Mouse (Mus musculus) forebrain, embryonic 13.5 days (tissue): ENCODE measurements around the gene Fgg. TPM values are rescaled to one million over a fixed set of nuclear protein-coding genes. Genes with fewer than 3 reads are reported as not detected.

Experiments used
- ATAC-seq: fragments of 200-750 bp; cut with Nextera tagmentation; 2 replicates; pipeline ENCODE4 v1.8.0; 2017
- H3K27ac ChIP-seq: fragments of 300-500 bp; sonication (generic); 2 replicates; pipeline ENCODE4 v1.5.1; 2015; ENCODE audit warnings: inconsistent platforms, mild to moderate bottlenecking, moderate library complexity
- H3K27me3 ChIP-seq: fragments of 300-500 bp; sonication (generic); 2 replicates; pipeline ENCODE4 v1.6.1; 2015; ENCODE audit warnings: mild to moderate bottlenecking, inconsistent platforms
- H3K36me3 ChIP-seq: fragments of 300-500 bp; sonication (generic); 2 replicates; pipeline ENCODE4 v1.6.1; 2015; ENCODE audit warnings: mild to moderate bottlenecking, inconsistent platforms; ENCODE audit not compliant: poor library complexity, severe bottlenecking
- H3K4me1 ChIP-seq: fragments of 300-500 bp; sonication (generic); 2 replicates; pipeline ENCODE4 v1.6.1; 2015; ENCODE audit warnings: inconsistent platforms
- H3K4me2 ChIP-seq: fragments of 300-500 bp; sonication (generic); 2 replicates; pipeline ENCODE4 v1.6.1; 2015; ENCODE audit warnings: inconsistent platforms, mild to moderate bottlenecking, moderate library complexity
- H3K4me3 ChIP-seq: fragments of 300-500 bp; sonication (generic); 2 replicates; pipeline ENCODE4 v1.5.1; 2015; ENCODE audit warnings: mild to moderate bottlenecking, inconsistent platforms
- H3K9ac ChIP-seq: fragments of 300-500 bp; sonication (generic); 2 replicates; pipeline ENCODE4 v1.6.1; 2015; ENCODE audit warnings: mild to moderate bottlenecking, inconsistent platforms
- H3K9me3 ChIP-seq: fragments of 300-500 bp; sonication (generic); replicated peaks from 2 replicates; pipeline ENCODE4 v1.6.1; 2016; ENCODE audit warnings: inconsistent platforms
- WGBS: fragments of 180-500 bp; shearing (Covaris S2); methylation state at CpG from one replicate; pipeline ENCODE4 v1.1.7; 2015; 5-methylcytosine and 5-hydroxymethylcytosine counted together
- polyA plus RNA-seq: library from polyadenylated mRNA; unstranded; fragments of >200 nt; fragmentation: Nextera tagmentation; extraction: Ambion mirVana; gene quantifications from 2 replicates; pipeline ENCODE4 v1.2.1, GENCODE M21; 2015

The Fgg gene
- polyA plus RNA-seq, result 3.2 TPM in 1 of 2 replicates, not detected in the other

- H3K36me3 ChIP-seq, result no peaks in the 10 kb centered on the region
- 54% methylated on average over 7 of the region's 7 CpGs for WGBS
Measured at GRCm38 (mm10) chr3:83007557-83007956, at the start of gene Fgg. Gene Fgg (plus strand): TSS chr3:83007724.

GRCm38 (mm10) chr3:82971046-82971445 is 36.5 kb upstream of the Fgg start:
- ATAC-seq, result no peak
- Histone ChIP-seq H3K4me3 (no peak overlapping the region), H3K4me1 (no peaks in the 10 kb centered on the region), H3K27me3 (no peaks in the 10 kb centered on the region), H3K9me3 (no peaks in the 10 kb centered on the region), H3K27ac (no peak overlapping the region), H3K9ac (no peak overlapping the region), H3K36me3 (no peaks in the 10 kb centered on the region), H3K4me2 (no peak overlapping the region)
- 77% methylated on average over 3 of the region's 3 CpGs for WGBS

More at GRCm38 (mm10) chr3:83007557-83007956, at the start of gene Fgg:
- Histone ChIP-seq H3K27me3 (no peaks in the 10 kb centered on the region), H3K4me1 (no peaks in the 10 kb centered on the region), H3K27ac (no peak within 1 kb of the TSS), H3K4me3 (no peak within 1 kb of the TSS), H3K9ac (no peak within 1 kb of the TSS), H3K9me3 (no peaks in the 10 kb centered on the region), H3K4me2 (no peak within 1 kb of the TSS)
- ATAC-seq, result no peak

GRCm38 (mm10) chr3:82980818-82981217 is 26.7 kb upstream of the Fgg start:
- 86% methylated on average over 6 of the region's 6 CpGs for WGBS
- no peaks in the 10 kb centered on the region for H3K27me3 ChIP-seq
- H3K4me3 ChIP-seq, result no peak overlapping the region
- H3K4me2 ChIP-seq, result no peak overlapping the region
- H3K36me3 ChIP-seq, result no peaks in the 10 kb centered on the region
- no peaks in the 10 kb centered on the region for H3K4me1 ChIP-seq
- ATAC-seq, result no peak
- H3K9me3 ChIP-seq, result no peaks in the 10 kb centered on the region
- H3K27ac ChIP-seq, result no peak overlapping the region
- H3K9ac ChIP-seq, result no peak overlapping the region

GRCm38 (mm10) chr3:82981861-82982260 is 25.7 kb upstream of the Fgg start:
- Histone ChIP-seq H3K9me3 (no peaks in the 10 kb centered on the region), H3K4me2 (no peak overlapping the region), H3K4me1 (no peaks in the 10 kb centered on the region), H3K9ac (no peak overlapping the region), H3K4me3 (no peak overlapping the region), H3K27me3 (no peaks in the 10 kb centered on the region), H3K36me3 (no peaks in the 10 kb centered on the region), H3K27ac (no peak overlapping the region)
- no peak for ATAC-seq
- WGBS, result 75% methylated on average over 8 of the region's 8 CpGs

- H3K36me3 ChIP-seq, result no peaks in the 10 kb centered on the region
- no peak for ATAC-seq
- no peaks in the 10 kb centered on the region for H3K27me3 ChIP-seq
- H3K9ac ChIP-seq, result no peak overlapping the region
- no peaks in the 10 kb centered on the region for H3K4me1 ChIP-seq
- 82% methylated on average over 2 of the region's 2 CpGs for WGBS
- no peak overlapping the region for H3K4me2 ChIP-seq
- no peak overlapping the region for H3K4me3 ChIP-seq
- no peaks in the 10 kb centered on the region for H3K9me3 ChIP-seq
- no peak overlapping the region for H3K27ac ChIP-seq
Measured at GRCm38 (mm10) chr3:82984840-82985239, 22.7 kb upstream of the Fgg start.

- H3K4me1 ChIP-seq, result peaks cover 6% of the 10 kb centered on the region; the same call in 1 of the 2 replicates
- no peak overlapping the region for H3K4me3 ChIP-seq
- no peaks in the 10 kb centered on the region for H3K36me3 ChIP-seq
- H3K9me3 ChIP-seq, result no peaks in the 10 kb centered on the region
- no peak for ATAC-seq
- no peak overlapping the region for H3K4me2 ChIP-seq
- peaks cover 13% of the 10 kb centered on the region for H3K27me3 ChIP-seq
- no peak overlapping the region for H3K9ac ChIP-seq
- H3K27ac ChIP-seq, result no peak overlapping the region
- WGBS, result 86% methylated on average over 12 of the region's 12 CpGs
Measured at GRCm38 (mm10) chr3:82991963-82992362, 15.6 kb upstream of the Fgg start.

- Histone ChIP-seq H3K27me3 (peaks cover 19% of the 10 kb centered on the region), H3K36me3 (no peaks in the 10 kb centered on the region), H3K4me2 (no peak overlapping the region), H3K9ac (no peak overlapping the region), H3K9me3 (no peaks in the 10 kb centered on the region), H3K4me1 (peaks cover 6% of the 10 kb centered on the region; the same call in 1 of the 2 replicates), H3K4me3 (no peak overlapping the region), H3K27ac (no peak overlapping the region)
- WGBS, result 88% methylated on average over 6 of the region's 6 CpGs
- ATAC-seq, result no peak
Measured at GRCm38 (mm10) chr3:82992956-82993355, 14.6 kb upstream of the Fgg start.

GRCm38 (mm10) chr3:82995368-82995767 is 12.2 kb upstream of the Fgg start:
- peak overlapping the region; percentile 57 for H3K4me2 ChIP-seq
- ATAC-seq, result peak; percentile 53; the same call in 1 of the 2 replicates
- peaks cover 19% of the 10 kb centered on the region for H3K27me3 ChIP-seq
- peak overlapping the region; percentile 16 for H3K4me3 ChIP-seq
- H3K36me3 ChIP-seq, result no peaks in the 10 kb centered on the region
- H3K9me3 ChIP-seq, result no peaks in the 10 kb centered on the region
- H3K27ac ChIP-seq, result no peak overlapping the region
- H3K4me1 ChIP-seq, result peaks cover 6% of the 10 kb centered on the region; the same call in 1 of the 2 replicates
- whole genome bisulfite sequencing, result 3% methylated on average over 24 of the region's 24 CpGs
- H3K9ac ChIP-seq, result peak overlapping the region; percentile 14; the same call in 1 of the 2 replicates

GRCm38 (mm10) chr3:82996656-82997055 is 10.9 kb upstream of the Fgg start:
- no peak for ATAC-seq
- Histone ChIP-seq H3K36me3 (no peaks in the 10 kb centered on the region), H3K27me3 (peaks cover 19% of the 10 kb centered on the region), H3K9ac (no peak overlapping the region), H3K4me3 (no peak overlapping the region), H3K9me3 (no peaks in the 10 kb centered on the region), H3K4me1 (peaks cover 6% of the 10 kb centered on the region; the same call in 1 of the 2 replicates), H3K4me2 (no peak overlapping the region), H3K27ac (no peak overlapping the region)
- 67% methylated on average over 3 of the region's 3 CpGs for WGBS

- Histone ChIP-seq H3K9ac (no peak overlapping the region), H3K27ac (no peak overlapping the region), H3K4me3 (no peak overlapping the region), H3K4me1 (peaks cover 6% of the 10 kb centered on the region; the same call in 1 of the 2 replicates), H3K9me3 (no peaks in the 10 kb centered on the region), H3K4me2 (no peak overlapping the region), H3K27me3 (peaks cover 19% of the 10 kb centered on the region), H3K36me3 (no peaks in the 10 kb centered on the region)
- 29% methylated on average over 8 of the region's 8 CpGs for WGBS
- peak; percentile 94 for ATAC-seq
Measured at GRCm38 (mm10) chr3:82998772-82999463, 8.6 kb upstream of the Fgg start.

- no peak for ATAC-seq
- peaks cover 6% of the 10 kb centered on the region; the same call in 1 of the 2 replicates for H3K4me1 ChIP-seq
- 81% methylated on average over 9 of the region's 9 CpGs for WGBS
Measured at GRCm38 (mm10) chr3:82999995-83000394, 7.5 kb upstream of the Fgg start.

GRCm38 (mm10) chr3:83002191-83002590 is 5.3 kb upstream of the Fgg start:
- no peak overlapping the region for H3K9ac ChIP-seq
- WGBS, result 3% methylated on average over 2 of the region's 2 CpGs
- 0 out of 2 replicates have a peak, but pooled peaks have one; percentile 20 for ATAC-seq

More at GRCm38 (mm10) chr3:82999995-83000394, 7.5 kb upstream of the Fgg start:
- no peak overlapping the region for H3K4me3 ChIP-seq
- no peak overlapping the region for H3K4me2 ChIP-seq
- no peaks in the 10 kb centered on the region for H3K9me3 ChIP-seq
- H3K9ac ChIP-seq, result no peak overlapping the region
- peaks cover 18% of the 10 kb centered on the region for H3K27me3 ChIP-seq
- H3K36me3 ChIP-seq, result no peaks in the 10 kb centered on the region
- H3K27ac ChIP-seq, result no peak overlapping the region

More at GRCm38 (mm10) chr3:83002191-83002590, 5.3 kb upstream of the Fgg start:
- no peaks in the 10 kb centered on the region for H3K36me3 ChIP-seq
- no peak overlapping the region for H3K4me2 ChIP-seq
- H3K4me3 ChIP-seq, result no peak overlapping the region
- H3K27ac ChIP-seq, result no peak overlapping the region
- H3K9me3 ChIP-seq, result no peaks in the 10 kb centered on the region
- no peaks in the 10 kb centered on the region for H3K4me1 ChIP-seq
- H3K27me3 ChIP-seq, result peaks cover 4% of the 10 kb centered on the region; the same call in 1 of the 2 replicates
